Mouse (Mus musculus): ENCODE measurements at regions not wholly inside any gene's neighbourhood (a gene's known extent, or its start where the extent isn't known, plus 50 kb on each side); places are given as distances from the start of the nearest gene placed in this dataset.
A peak's percentile ranks its signal among the peaks of the same experiment; 100 is the strongest.

- no peak overlapping the region for H3K4me2 ChIP-seq (replicated peaks; ENCODE audit: low read depth, low read length)
- no peak overlapping the region for H3K27ac ChIP-seq (ENCODE audit: low read depth, low read length)
- no peaks in the 10 kb centered on the region for H3K27me3 ChIP-seq (ENCODE audit: control insufficient read depth, insufficient read depth, low read length)
- no peak overlapping the region for H3K4me3 ChIP-seq (ENCODE audit: low read depth, low read length)
- H3K9me3 ChIP-seq (ENCODE audit: control insufficient read depth, low read length): no peaks in the 10 kb centered on the region
- no peaks in the 10 kb centered on the region; the same call in none of the 2 replicates for H3K4me1 ChIP-seq (replicated peaks; ENCODE audit: control insufficient read depth, insufficient read depth, low read length)
- no peaks in the 10 kb centered on the region for H3K36me3 ChIP-seq (ENCODE audit: control insufficient read depth, insufficient read depth, low read length)
- 69% methylated on average over 21 of the region's 21 CpGs for WGBS
- H3K9ac ChIP-seq (ENCODE audit: low read depth, low read length): no peak overlapping the region
- ATAC-seq (ENCODE audit: low FRiP score): no peak
- peak; percentile 26 for DNase-seq (ENCODE audit: low spot score)
These were observed 452.0 kb downstream of the Wdr11 start for GRCm38 (mm10) chr7:130043397-130044234.

- Histone ChIP-seq H3K4me2 (replicated peaks; ENCODE audit: low read depth, low read length) (no peak overlapping the region), H3K36me3 (ENCODE audit: control insufficient read depth, insufficient read depth, low read length) (no peaks in the 10 kb centered on the region), H3K27me3 (ENCODE audit: control insufficient read depth, insufficient read depth, low read length) (no peaks in the 10 kb centered on the region), H3K9me3 (ENCODE audit: control insufficient read depth, low read length) (no peaks in the 10 kb centered on the region), H3K4me3 (ENCODE audit: low read depth, low read length) (no peak overlapping the region), H3K4me1 (replicated peaks; ENCODE audit: control insufficient read depth, insufficient read depth, low read length) (no peaks in the 10 kb centered on the region; the same call in none of the 2 replicates), H3K27ac (ENCODE audit: low read depth, low read length) (no peak overlapping the region), H3K9ac (ENCODE audit: low read depth, low read length) (no peak overlapping the region)
- WGBS: 87% methylated on average over 6 of the region's 6 CpGs
- DNase-seq (ENCODE audit: low spot score) (no peak), ATAC-seq (ENCODE audit: low FRiP score) (no peak)
These were observed 452.5 kb downstream of the Wdr11 start for GRCm38 (mm10) chr7:130044235-130044553.

GRCm38 (mm10) chr7:130044581-130044980 lies 452.9 kb downstream of the Wdr11 start:
- ATAC-seq (ENCODE audit: low FRiP score): no peak
- WGBS: 77% methylated on average over 6 of the region's 6 CpGs
- H3K27ac ChIP-seq (ENCODE audit: low read depth, low read length): no peak overlapping the region

GRCm38 (mm10) chr7:130046086-130046485 lies 454.4 kb downstream of the Wdr11 start:
- no peak overlapping the region for H3K9ac ChIP-seq (ENCODE audit: low read depth, low read length)
- no peak overlapping the region for H3K4me2 ChIP-seq (replicated peaks; ENCODE audit: low read depth, low read length)
- 66% methylated on average over 2 of the region's 2 CpGs for WGBS
- H3K27ac ChIP-seq (ENCODE audit: low read depth, low read length): no peak overlapping the region
- no peaks in the 10 kb centered on the region for H3K27me3 ChIP-seq (ENCODE audit: control insufficient read depth, insufficient read depth, low read length)
- no peak for DNase-seq (ENCODE audit: low spot score)
- H3K4me3 ChIP-seq (ENCODE audit: low read depth, low read length): no peak overlapping the region
- no peak for ATAC-seq (ENCODE audit: low FRiP score)
- H3K36me3 ChIP-seq (ENCODE audit: control insufficient read depth, insufficient read depth, low read length): no peaks in the 10 kb centered on the region
- H3K4me1 ChIP-seq (replicated peaks; ENCODE audit: control insufficient read depth, insufficient read depth, low read length): no peaks in the 10 kb centered on the region; the same call in none of the 2 replicates
- H3K9me3 ChIP-seq (ENCODE audit: control insufficient read depth, low read length): no peaks in the 10 kb centered on the region

More at GRCm38 (mm10) chr7:130044581-130044980, 452.9 kb downstream of the Wdr11 start:
- no peak overlapping the region for H3K4me2 ChIP-seq (replicated peaks; ENCODE audit: low read depth, low read length)
- no peak overlapping the region for H3K9ac ChIP-seq (ENCODE audit: low read depth, low read length)
- no peaks in the 10 kb centered on the region for H3K36me3 ChIP-seq (ENCODE audit: control insufficient read depth, insufficient read depth, low read length)
- H3K9me3 ChIP-seq (ENCODE audit: control insufficient read depth, low read length): no peaks in the 10 kb centered on the region
- no peak overlapping the region for H3K4me3 ChIP-seq (ENCODE audit: low read depth, low read length)
- no peaks in the 10 kb centered on the region for H3K27me3 ChIP-seq (ENCODE audit: control insufficient read depth, insufficient read depth, low read length)
- no peak for DNase-seq (ENCODE audit: low spot score)
- H3K4me1 ChIP-seq (replicated peaks; ENCODE audit: control insufficient read depth, insufficient read depth, low read length): no peaks in the 10 kb centered on the region; the same call in none of the 2 replicates

- Histone ChIP-seq H3K27me3 (ENCODE audit: control insufficient read depth, insufficient read depth, low read length) (no peaks in the 10 kb centered on the region), H3K36me3 (ENCODE audit: control insufficient read depth, insufficient read depth, low read length) (no peaks in the 10 kb centered on the region), H3K27ac (ENCODE audit: low read depth, low read length) (no peak overlapping the region), H3K9ac (ENCODE audit: low read depth, low read length) (no peak overlapping the region), H3K9me3 (ENCODE audit: control insufficient read depth, low read length) (no peaks in the 10 kb centered on the region), H3K4me1 (replicated peaks; ENCODE audit: control insufficient read depth, insufficient read depth, low read length) (no peaks in the 10 kb centered on the region; the same call in none of the 2 replicates), H3K4me3 (ENCODE audit: low read depth, low read length) (no peak overlapping the region), H3K4me2 (replicated peaks; ENCODE audit: low read depth, low read length) (no peak overlapping the region)
- DNase-seq (ENCODE audit: low spot score): no peak
- WGBS: 44% methylated on average over 11 of the region's 11 CpGs
- no peak for ATAC-seq (ENCODE audit: low FRiP score)
These were observed 455.8 kb downstream of the Wdr11 start for GRCm38 (mm10) chr7:130047293-130048034.

GRCm38 (mm10) chr7:130048106-130048772 lies 456.6 kb downstream of the Wdr11 start:
- DNase-seq (ENCODE audit: low spot score) (peak; percentile 30), ATAC-seq (ENCODE audit: low FRiP score) (no peak)
- 20% methylated on average over 6 of the region's 6 CpGs for WGBS
- Histone ChIP-seq H3K36me3 (ENCODE audit: control insufficient read depth, insufficient read depth, low read length) (no peaks in the 10 kb centered on the region), H3K27ac (ENCODE audit: low read depth, low read length) (peak overlapping the region; percentile 51), H3K27me3 (ENCODE audit: control insufficient read depth, insufficient read depth, low read length) (no peaks in the 10 kb centered on the region), H3K4me3 (ENCODE audit: low read depth, low read length) (no peak overlapping the region), H3K4me1 (replicated peaks; ENCODE audit: control insufficient read depth, insufficient read depth, low read length) (no peaks in the 10 kb centered on the region; the same call in none of the 2 replicates), H3K9me3 (ENCODE audit: control insufficient read depth, low read length) (no peaks in the 10 kb centered on the region), H3K9ac (ENCODE audit: low read depth, low read length) (no peak overlapping the region), H3K4me2 (replicated peaks; ENCODE audit: low read depth, low read length) (no peak overlapping the region)

- 88% methylated on average over 2 of the region's 2 CpGs for WGBS
- Histone ChIP-seq H3K4me2 (replicated peaks; ENCODE audit: low read depth, low read length) (no peak overlapping the region), H3K9me3 (ENCODE audit: control insufficient read depth, low read length) (no peaks in the 10 kb centered on the region), H3K4me1 (replicated peaks; ENCODE audit: control insufficient read depth, insufficient read depth, low read length) (no peaks in the 10 kb centered on the region; the same call in none of the 2 replicates), H3K4me3 (ENCODE audit: low read depth, low read length) (no peak overlapping the region), H3K27ac (ENCODE audit: low read depth, low read length) (no peak overlapping the region), H3K36me3 (ENCODE audit: control insufficient read depth, insufficient read depth, low read length) (no peaks in the 10 kb centered on the region), H3K9ac (ENCODE audit: low read depth, low read length) (no peak overlapping the region), H3K27me3 (ENCODE audit: control insufficient read depth, insufficient read depth, low read length) (no peaks in the 10 kb centered on the region)
- ATAC-seq (ENCODE audit: low FRiP score) (no peak), DNase-seq (ENCODE audit: low spot score) (no peak)
These were observed 457.8 kb downstream of the Wdr11 start for GRCm38 (mm10) chr7:130049461-130049860.

- Histone ChIP-seq H3K36me3 (ENCODE audit: control insufficient read depth, insufficient read depth, low read length) (no peaks in the 10 kb centered on the region), H3K27me3 (ENCODE audit: control insufficient read depth, insufficient read depth, low read length) (no peaks in the 10 kb centered on the region), H3K9me3 (ENCODE audit: control insufficient read depth, low read length) (no peaks in the 10 kb centered on the region), H3K27ac (ENCODE audit: low read depth, low read length) (no peak overlapping the region), H3K9ac (ENCODE audit: low read depth, low read length) (no peak overlapping the region), H3K4me2 (replicated peaks; ENCODE audit: low read depth, low read length) (no peak overlapping the region), H3K4me3 (ENCODE audit: low read depth, low read length) (no peak overlapping the region), H3K4me1 (replicated peaks; ENCODE audit: control insufficient read depth, insufficient read depth, low read length) (no peaks in the 10 kb centered on the region; the same call in none of the 2 replicates)
- DNase-seq (ENCODE audit: low spot score) (no peak), ATAC-seq (ENCODE audit: low FRiP score) (no peak)
- WGBS: 5% methylated on average over 2 of the region's 2 CpGs
These were observed 458.5 kb downstream of the Wdr11 start for GRCm38 (mm10) chr7:130050120-130050519.
